Mouse (Mus musculus) Patski (cell line): ENCODE results near the gene Srgap3. TPM values are rescaled to one million over a fixed set of nuclear protein-coding genes. Genes with fewer than 3 reads are reported as not detected.

Experiments
- ATAC-seq: fragments of 100-300 bp; one replicate; pipeline ENCODE4 v1.8.0; 2021
- CTCF ChIA-PET: fragments of 350-600 bp; sonication (Branson Sonifier 250); formaldehyde crosslinking; loops from one replicate; lab custom pipeline; 2022; ENCODE audit warnings: inconsistent platforms; lab: Charles Lee
- POLR2A ChIA-PET: fragments of 350-600 bp; sonication (Branson Sonifier 250); formaldehyde crosslinking; loops from one replicate; lab custom pipeline; 2022; ENCODE audit warnings: antibody characterized with exemption, inconsistent platforms; lab: Charles Lee
- DNase-seq: peaks from one replicate; pipeline ENCODE4 v3.0.0-alpha.2; 2011; ENCODE audit warnings: low read depth, low spot score
- H3K27me3 ChIP-seq: fragments of 371-371 bp; one replicate; pipeline ENCODE4 v1.5.1; 2021
- CTCF ChIP-seq: fragments of 100-300 bp; IDR thresholded peaks from one replicate; pipeline ENCODE4 v1.5.1; 2021
- in situ Hi-C: fragments of 300-500 bp; cut with MboI; formaldehyde crosslinking; loops from 3 replicates; pipeline ENCODE4 v1.11.1; 2018; ENCODE audit warnings: low pct_unique_long_range_greater_than_20kb, mixed read lengths
- polyA plus RNA-seq: library from polyadenylated mRNA; unstranded; gene quantifications from one replicate; pipeline ENCODE4 v1.2.3, GENCODE M21; 2021

Gene Srgap3
- polyA plus RNA-seq, 1 experiment from 2014 or later, result 37.7 TPM

- TF ChIP-seq CTCF, result peak; percentile 26
- no peak for ATAC-seq
- POLR2A ChIA-PET, result interaction anchor here (0.6 kb wide), 1 partner anchor 62 kb away, joined by 6 read pairs; no protein-coding TSS in a partner anchor
- in situ Hi-C loops, result no loop called here
- DNase-seq, result no peak
- CTCF ChIA-PET, result no interaction called here
- H3K27me3 ChIP-seq, result no peaks in the 10 kb centered on the region
These were observed 4.2 kb upstream of the Srgap3 start for GRCm38 (mm10) chr6:112951254-112951653.

GRCm38 (mm10) chr6:112950205-112951110 lies 3.4 kb upstream of the Srgap3 start:
- in situ Hi-C loops, result no loop called here
- H3K27me3 ChIP-seq, result no peaks in the 10 kb centered on the region
- ChIA-PET CTCF (interaction anchor here (1.1 kb wide), 1 partner anchor 22 kb away, joined by 3 read pairs; no protein-coding TSS in a partner anchor), POLR2A (interaction anchor here (0.6 kb wide), 1 partner anchor 62 kb away, joined by 6 read pairs; no protein-coding TSS in a partner anchor)
- TF ChIP-seq CTCF, result no peak
- DNase-seq (no peak), ATAC-seq (no peak)

DNA sequence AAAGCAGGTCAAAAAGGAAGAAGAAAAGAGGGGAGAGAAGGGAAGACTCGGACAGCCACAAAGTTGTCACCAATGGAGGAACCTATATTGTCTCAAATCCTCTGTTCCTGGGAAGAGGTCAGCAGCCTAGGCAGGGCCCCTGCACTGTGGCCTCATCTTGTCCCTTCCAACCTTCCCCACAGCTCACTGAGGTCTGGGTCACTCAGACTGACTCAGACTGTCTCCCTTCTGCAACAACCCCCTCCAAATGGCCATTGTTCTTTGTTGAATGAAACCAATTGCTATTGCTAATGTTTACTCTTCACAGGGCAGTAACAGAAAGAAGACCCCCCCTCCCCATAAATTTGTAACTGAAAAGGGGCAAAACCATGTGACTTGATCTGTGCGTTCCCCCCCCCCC lies 2.2 kb upstream of the Srgap3 start:
- in situ Hi-C loops, result no loop called here
- POLR2A ChIA-PET, result no interaction called here

DNA sequence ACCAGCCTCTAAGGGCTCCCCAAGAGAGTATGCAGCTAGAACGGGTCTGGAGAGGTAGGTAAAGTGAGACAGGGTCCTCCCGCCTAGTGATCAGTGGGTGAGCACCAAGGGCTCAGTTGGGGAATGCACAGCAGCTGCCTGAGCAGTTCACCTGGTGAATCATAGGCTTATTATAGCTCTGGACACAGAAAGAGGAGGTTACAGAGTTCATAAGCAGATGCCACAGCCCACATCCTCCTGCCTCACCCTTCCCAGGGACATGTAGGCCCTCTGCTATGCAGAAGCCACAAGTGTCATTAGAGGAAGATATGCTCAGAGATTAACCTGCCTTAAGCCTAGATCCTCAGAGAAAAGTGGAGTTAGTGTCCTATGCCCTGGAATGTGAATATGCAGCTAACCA lies 1.4 kb upstream of the Srgap3 start:
- H3K27me3 ChIP-seq, result no peaks in the 10 kb centered on the region
- in situ Hi-C loops, result no loop called here
- ChIA-PET CTCF (interaction anchor here (1.0 to 2.1 kb wide), 4 partner anchors 25 to 249 kb away, joined by 3 to 6 read pairs (median 3); no protein-coding TSS in a partner anchor), POLR2A (no interaction called here)
- ATAC-seq (peak; percentile 66), DNase-seq (no peak)
- TF ChIP-seq CTCF, result no peak

More for the DNA sequence above, 2.2 kb upstream of the Srgap3 start:
- ATAC-seq, result no peak
- H3K27me3 ChIP-seq, result no peaks in the 10 kb centered on the region
- no peak for TF ChIP-seq CTCF
- no peak for DNase-seq
- CTCF ChIA-PET, result no interaction called here

- DNase-seq, result no peak
- in situ Hi-C loops, result no loop called here
- TF ChIP-seq CTCF, result peak; percentile 30
- ChIA-PET POLR2A (interaction anchor here (1.7 kb wide), 1 partner anchor 23 kb away, joined by 4 read pairs; no protein-coding TSS in a partner anchor), CTCF (interaction anchor here (0.6 to 2.1 kb wide), 6 partner anchors 16 to 55 kb away, joined by 3 to 7 read pairs (median 5); no protein-coding TSS in a partner anchor)
- no peak for ATAC-seq
- H3K27me3 ChIP-seq, result no peaks in the 10 kb centered on the region
These were observed 850 bp downstream of the Srgap3 start for GRCm38 (mm10) chr6:112946021-112946811.

- POLR2A ChIA-PET, result interaction anchor here (0.6 to 1.7 kb wide), 5 partner anchors 16 to 129 kb away, joined by 3 to 4 read pairs (median 3); no protein-coding TSS in a partner anchor
- in situ Hi-C loops, result no loop called here
- CTCF ChIA-PET, result interaction anchor here (0.6 kb wide), 1 partner anchor 56 kb away, joined by 3 read pairs; no protein-coding TSS in a partner anchor
- no peak for ATAC-seq
- H3K27me3 ChIP-seq, result no peaks in the 10 kb centered on the region
- TF ChIP-seq CTCF, result no peak
- no peak for DNase-seq
These were observed 1.8 kb downstream of the Srgap3 start for GRCm38 (mm10) chr6:112945181-112945751.

GRCm38 (mm10) chr6:112943596-112944245 lies 3.3 kb downstream of the Srgap3 start:
- POLR2A ChIA-PET, result no interaction called here
- in situ Hi-C loops, result no loop called here
- no peaks in the 10 kb centered on the region for H3K27me3 ChIP-seq
- CTCF ChIA-PET, result interaction anchor here (1.2 kb wide), 1 partner anchor 13 kb away, joined by 3 read pairs; no protein-coding TSS in a partner anchor
- no peak for TF ChIP-seq CTCF
- ATAC-seq, result no peak
- DNase-seq, result no peak

- no peak for TF ChIP-seq CTCF
- CTCF ChIA-PET, result no interaction called here
- POLR2A ChIA-PET, result no interaction called here
- DNase-seq (no peak), ATAC-seq (no peak)
- no peaks in the 10 kb centered on the region for H3K27me3 ChIP-seq
- in situ Hi-C loops, result no loop called here
These were observed 7.8 kb downstream of the Srgap3 start for GRCm38 (mm10) chr6:112939281-112939680.

DNA sequence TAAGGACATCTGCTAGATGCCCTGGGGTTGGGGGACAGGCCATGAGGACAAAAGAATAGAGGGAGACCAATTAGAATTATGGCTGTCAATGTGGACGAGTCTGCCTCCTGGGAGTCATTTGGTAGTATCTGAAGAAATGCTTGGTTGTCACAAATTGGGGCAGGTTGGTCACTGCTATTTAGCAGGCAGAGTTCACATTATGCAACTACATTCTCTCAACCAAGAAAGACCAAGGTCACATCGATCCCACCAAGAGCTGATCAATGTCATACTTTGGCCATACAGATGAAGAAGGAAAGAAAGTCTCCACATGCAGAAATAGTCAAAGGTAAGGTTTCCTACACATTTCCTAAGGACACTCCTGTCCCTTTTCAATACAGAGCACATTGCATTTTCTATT lies 9.3 kb downstream of the Srgap3 start:
- H3K27me3 ChIP-seq, result no peaks in the 10 kb centered on the region
- in situ Hi-C loops, result no loop called here
- no peak for TF ChIP-seq CTCF
- DNase-seq (no peak), ATAC-seq (no peak)
- CTCF ChIA-PET, result no interaction called here
- POLR2A ChIA-PET, result no interaction called here
